Mouse (Mus musculus) heart, embryonic 14.5 days (tissue): ENCODE measurements around the gene Btrc. TPM values are rescaled to one million over a fixed set of nuclear protein-coding genes. Genes with fewer than 3 reads are reported as not detected.
A peak's percentile ranks its signal among the peaks of the same experiment; 100 is the strongest.

Experiments used
- ATAC-seq: fragments of 200-750 bp; cut with Nextera tagmentation; 2 replicates; pipeline ENCODE4 v1.8.0; 2017; ENCODE audit warnings: low read depth, moderate TSS enrichment; ENCODE audit not compliant: insufficient number of reproducible peaks, insufficient read depth, low FRiP score
- H3K27ac ChIP-seq, 2 experiments: fragments of 200-500 bp in 1 of 2; fragments of 300-500 bp in 1 of 2; sonication (generic) in 1 of 2; replicated peaks in 1 of 2; 2 replicates each; pipeline ENCODE4 v1.5.1; 2012 to 2014; ENCODE audit warnings: low read depth in 2 of 2, low read length in 2 of 2, control low read depth in 1 of 2, mild to moderate bottlenecking in 1 of 2, mixed read lengths in 1 of 2; ENCODE audit not compliant: control insufficient read depth in 1 of 2, insufficient read depth in 1 of 2
- H3K27me3 ChIP-seq: fragments of 300-500 bp; sonication (generic); 2 replicates; pipeline ENCODE4 v1.6.1; 2014; ENCODE audit warnings: mild to moderate bottlenecking, low read length, control low read depth; ENCODE audit not compliant: control insufficient read depth, insufficient read depth
- H3K36me3 ChIP-seq: fragments of 300-500 bp; sonication (generic); 2 replicates; pipeline ENCODE4 v1.6.1; 2014; ENCODE audit warnings: mild to moderate bottlenecking, control low read depth, low read length, mixed read lengths; ENCODE audit not compliant: control insufficient read depth, insufficient read depth
- H3K4me1 ChIP-seq, 2 experiments: fragments of 200-500 bp in 1 of 2; fragments of 300-500 bp in 1 of 2; sonication (generic) in 1 of 2; 2 replicates each; pipeline ENCODE4 v1.6.1; 2012 to 2014; ENCODE audit warnings: low read length in 2 of 2, control low read depth in 1 of 2, mixed read lengths in 1 of 2; ENCODE audit not compliant: control insufficient read depth in 2 of 2, insufficient read depth in 2 of 2
- H3K4me2 ChIP-seq: fragments of 300-500 bp; sonication (generic); 2 replicates; pipeline ENCODE4 v1.6.1; 2014; ENCODE audit warnings: mild to moderate bottlenecking, low read length
- H3K4me3 ChIP-seq, 2 experiments: fragments of 200-500 bp in 1 of 2; fragments of 300-500 bp in 1 of 2; sonication (generic) in 1 of 2; 2 replicates each; pipeline ENCODE4 v1.5.1; 2012 to 2014; ENCODE audit warnings: low read length in 2 of 2, mild to moderate bottlenecking in 2 of 2, control low read depth in 1 of 2, low read depth in 1 of 2, moderate library complexity in 1 of 2; ENCODE audit not compliant: control insufficient read depth in 1 of 2, insufficient read depth in 1 of 2
- H3K9ac ChIP-seq: fragments of 300-500 bp; sonication (generic); 2 replicates; pipeline ENCODE4 v1.6.1; 2014; ENCODE audit warnings: mild to moderate bottlenecking, low read length
- H3K9me3 ChIP-seq: fragments of 300-500 bp; sonication (generic); 2 replicates; pipeline ENCODE4 v1.6.1; 2016; ENCODE audit warnings: low read length, control low read depth; ENCODE audit not compliant: control insufficient read depth
- WGBS: fragments of 180-500 bp; shearing (Covaris S2); extraction: QIAGEN DNeasy Blood & Tissue Kit; methylation state at CpG from one replicate; pipeline ENCODE4 v1.1.7; 2014; 5-methylcytosine and 5-hydroxymethylcytosine counted together
- polyA plus RNA-seq: library from polyadenylated mRNA; unstranded; fragments of >200 nt; fragmentation: Nextera tagmentation; extraction: Ambion mirVana; gene quantifications from 2 replicates; pipeline ENCODE4 v1.2.1, GENCODE M21; 2014

Btrc gene
- polyA plus RNA-seq, 1 experiment from 2014 or later = 36.4 TPM

DNA sequence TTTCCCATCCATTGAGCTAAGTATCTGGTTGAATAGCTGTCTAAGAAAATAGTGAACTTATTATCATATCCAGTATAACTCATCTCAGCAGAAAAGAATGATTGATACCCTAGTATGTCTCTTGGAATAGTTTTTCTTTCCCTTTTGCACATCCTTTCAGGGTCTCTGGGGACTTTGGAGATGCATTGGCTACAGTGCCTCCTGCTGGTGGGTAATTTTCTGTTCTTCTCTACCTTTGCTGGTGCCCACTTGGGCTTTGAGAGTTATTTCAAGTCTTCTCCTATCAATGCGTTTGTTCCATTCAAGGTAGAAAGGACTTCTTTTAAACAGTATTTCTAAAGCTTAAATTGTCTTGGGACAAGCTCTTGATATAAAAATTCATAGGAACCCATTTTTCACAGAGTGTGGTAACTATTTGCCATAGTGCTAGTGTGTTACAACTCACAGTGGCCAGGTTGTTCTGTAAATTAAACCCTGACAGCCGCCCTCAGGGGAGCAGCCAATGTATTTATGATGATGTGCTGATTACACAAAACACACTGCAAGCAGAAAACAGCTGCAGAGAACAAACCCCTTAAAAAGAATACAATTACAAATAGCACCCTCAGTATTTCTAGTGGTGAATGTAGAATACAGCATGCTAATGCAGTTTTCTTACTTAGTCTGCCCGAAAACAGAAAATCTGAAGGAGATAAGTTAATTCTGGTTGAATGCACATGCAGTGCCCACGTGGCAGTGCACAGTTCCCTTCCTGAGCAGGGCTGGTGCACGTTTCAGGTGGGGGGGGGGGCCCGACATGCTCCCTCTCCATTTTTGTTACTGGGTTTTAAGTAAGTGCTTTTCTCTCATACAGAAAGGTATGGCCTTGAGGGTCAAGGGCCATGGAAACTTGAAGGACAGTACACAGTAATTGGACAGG, 75.7 kb downstream of the Btrc start:
- Histone ChIP-seq H3K9ac (no peak overlapping the region), H3K27ac (no peak overlapping the region; a peak in 1 of 4 replicates), H3K36me3 (peaks cover 3% of the 10 kb centered on the region; the same call in 1 of the 2 replicates), H3K4me1 (peaks cover 4 to 19% of the 10 kb centered on the region in 2 experiments; a peak in 3 of 4 replicates), H3K27me3 (no peaks in the 10 kb centered on the region), H3K4me3 (no peak overlapping the region), H3K4me2 (no peak overlapping the region), H3K9me3 (no peaks in the 10 kb centered on the region)
- no peak for ATAC-seq
- WGBS = 73% methylated on average over 6 of the region's 6 CpGs

DNA sequence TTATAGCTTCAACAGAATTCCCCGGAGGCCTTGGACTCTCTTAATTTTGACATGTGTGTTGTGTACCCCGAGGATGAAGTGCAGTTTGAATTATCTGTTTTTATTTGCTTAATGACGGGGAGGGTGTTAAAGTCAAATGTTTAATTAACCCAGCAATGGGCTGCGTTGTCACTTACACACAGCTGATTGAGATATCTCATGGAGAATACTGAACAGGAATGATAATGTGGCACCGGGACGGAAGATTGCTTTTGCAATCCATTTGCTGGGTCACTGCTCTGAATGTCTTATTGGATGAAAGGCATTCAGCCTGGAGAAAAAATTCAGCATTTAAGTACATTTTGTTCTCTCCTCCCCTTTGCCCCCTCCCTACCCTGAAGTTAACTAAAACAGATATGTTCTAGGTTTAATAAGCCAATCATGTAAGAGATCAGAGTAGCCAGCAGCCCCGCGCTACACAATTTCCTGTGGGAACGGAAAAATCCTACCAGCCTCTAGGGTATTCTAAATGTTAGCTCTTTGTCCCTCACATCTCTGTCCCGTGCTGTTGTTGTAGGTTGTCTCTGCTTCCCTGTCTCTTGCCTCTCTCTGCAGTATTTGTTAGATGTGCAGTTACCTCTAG, 77.1 kb downstream of the Btrc start:
- Histone ChIP-seq H3K9me3 (no peaks in the 10 kb centered on the region), H3K36me3 (peaks cover 3% of the 10 kb centered on the region; the same call in 1 of the 2 replicates), H3K4me1 (peaks cover 4 to 23% of the 10 kb centered on the region in 2 experiments; a peak in 3 of 4 replicates), H3K4me2 (peak overlapping the region; percentile 34), H3K27me3 (no peaks in the 10 kb centered on the region), H3K9ac (peak overlapping the region; percentile 2; the same call in 1 of the 2 replicates), H3K27ac (peak overlapping the region; percentile 2 to 34; a peak in 3 of 4 replicates), H3K4me3 (no peak overlapping the region)
- ATAC-seq = no peak
- WGBS = 50% methylated on average over 10 of the region's 10 CpGs

DNA sequence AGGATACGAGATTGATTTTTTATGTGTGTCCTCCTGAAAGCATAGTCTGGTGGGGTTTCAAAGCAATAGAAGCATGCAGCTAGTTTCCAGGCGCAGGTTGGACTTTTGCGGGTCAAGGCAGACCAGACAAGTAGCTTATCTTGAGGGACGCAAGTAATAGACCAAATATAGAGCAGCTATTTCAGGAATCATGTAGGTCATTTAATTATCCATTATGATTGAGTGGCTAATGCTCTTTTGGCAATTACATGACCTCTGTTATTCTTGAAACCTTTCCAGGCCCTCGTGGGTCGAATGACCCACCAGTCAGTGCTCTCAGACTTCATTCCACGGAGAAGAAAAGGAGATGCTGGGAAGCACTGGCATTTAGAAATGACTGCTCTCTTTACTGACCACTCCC, 78.2 kb downstream of the Btrc start:
- H3K9ac ChIP-seq = peak overlapping the region; percentile 2; the same call in 1 of the 2 replicates
- H3K27ac ChIP-seq = peak overlapping the region; percentile 61 to 89
- peak overlapping the region; percentile 34 for H3K4me2 ChIP-seq

DNA sequence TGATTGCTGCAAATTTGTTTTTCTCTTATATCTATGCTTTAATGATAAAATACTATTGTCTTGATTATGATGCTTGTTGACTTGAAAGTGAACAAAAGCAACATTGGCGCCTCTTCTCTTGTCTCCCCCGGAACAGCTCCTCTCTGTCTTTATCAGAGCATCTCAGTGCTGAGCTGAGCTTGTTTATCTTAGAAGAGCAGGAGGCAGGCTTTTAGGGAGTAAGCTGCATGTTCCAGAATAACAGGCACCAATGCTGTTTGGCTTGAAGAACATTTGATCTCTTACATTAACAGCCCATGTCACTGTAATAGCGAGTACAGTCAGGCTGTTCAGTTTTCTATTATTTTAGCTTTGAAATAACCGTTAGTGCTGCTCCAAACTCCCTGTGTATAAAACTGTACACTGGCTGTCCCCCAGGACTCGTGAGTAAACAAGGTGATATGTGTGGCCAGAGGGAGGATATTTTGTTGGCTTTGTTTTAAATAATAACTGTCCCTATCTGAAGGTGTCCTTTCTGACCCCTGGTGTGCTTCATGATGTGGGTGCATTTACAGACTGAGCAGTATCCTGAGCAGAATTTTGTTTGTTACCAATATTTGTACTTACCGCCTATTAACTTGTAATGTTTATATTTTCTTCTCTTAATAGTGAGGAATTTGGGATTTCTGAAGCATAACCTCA, 81.9 kb downstream of the Btrc start:
- H3K9ac ChIP-seq = no peak overlapping the region
- no peaks in the 10 kb centered on the region for H3K27me3 ChIP-seq
- whole genome bisulfite sequencing = 43% methylated on average over 6 of the region's 6 CpGs
- no peak overlapping the region for H3K4me3 ChIP-seq
- no peak for ATAC-seq
- H3K27ac ChIP-seq = no peak overlapping the region
- H3K4me2 ChIP-seq = no peak overlapping the region
- H3K36me3 ChIP-seq = no peaks in the 10 kb centered on the region
- H3K9me3 ChIP-seq = no peaks in the 10 kb centered on the region
- H3K4me1 ChIP-seq = peaks cover 4 to 21% of the 10 kb centered on the region in 2 experiments; a peak in 3 of 4 replicates

More for the DNA sequence above, 78.2 kb downstream of the Btrc start:
- Histone ChIP-seq H3K9me3 (no peaks in the 10 kb centered on the region), H3K36me3 (peaks cover 3% of the 10 kb centered on the region; the same call in 1 of the 2 replicates), H3K27me3 (no peaks in the 10 kb centered on the region), H3K4me3 (no peak overlapping the region), H3K4me1 (peaks cover 4 to 24% of the 10 kb centered on the region in 2 experiments; a peak in 3 of 4 replicates)
- ATAC-seq = no peak
- 13% methylated on average over 7 of the region's 7 CpGs for WGBS

- H3K4me3 ChIP-seq = no peak overlapping the region
- H3K4me1 ChIP-seq = peaks cover 2 to 10% of the 10 kb centered on the region in 2 experiments; a peak in 3 of 4 replicates
- H3K27ac ChIP-seq = no peak overlapping the region
- H3K4me2 ChIP-seq = no peak overlapping the region
- WGBS = 77% methylated on average over 7 of the region's 7 CpGs
- H3K36me3 ChIP-seq = no peaks in the 10 kb centered on the region
- H3K9ac ChIP-seq = no peak overlapping the region
- H3K9me3 ChIP-seq = no peaks in the 10 kb centered on the region
- no peaks in the 10 kb centered on the region for H3K27me3 ChIP-seq
- ATAC-seq = no peak
Observed at GRCm38 (mm10) chr19:45446631-45447030, 83.1 kb downstream of the Btrc start.

DNA sequence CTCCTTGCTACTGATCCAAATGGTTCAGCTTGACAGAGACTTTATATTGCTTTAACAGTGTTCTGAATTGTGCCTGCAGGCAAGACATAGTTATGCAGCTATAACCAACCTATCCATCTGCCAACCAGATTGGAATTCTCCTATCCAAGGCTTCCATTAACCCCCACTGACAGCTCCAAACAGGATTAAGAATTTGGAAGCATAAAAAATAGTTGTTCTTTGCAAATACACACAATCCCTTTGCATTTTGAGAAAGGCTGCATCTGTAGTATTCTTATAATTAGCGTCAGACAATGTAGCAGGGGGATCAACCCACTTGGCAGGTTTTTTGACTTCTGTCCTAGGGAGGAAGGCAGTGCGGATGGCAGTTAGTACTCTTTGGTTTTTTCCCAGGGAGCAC, 83.7 kb downstream of the Btrc start:
- Histone ChIP-seq H3K9ac (no peak overlapping the region), H3K27ac (no peak overlapping the region), H3K36me3 (no peaks in the 10 kb centered on the region), H3K4me1 (peaks cover 0 to 7% of the 10 kb centered on the region in 2 experiments; a peak in 2 of 4 replicates), H3K9me3 (no peaks in the 10 kb centered on the region), H3K27me3 (no peaks in the 10 kb centered on the region), H3K4me2 (no peak overlapping the region), H3K4me3 (no peak overlapping the region)
- WGBS = 89% methylated on average over 2 of the region's 2 CpGs
- ATAC-seq = no peak

GRCm38 (mm10) chr19:45447886-45448285, 84.4 kb downstream of the Btrc start:
- Histone ChIP-seq H3K36me3 (no peaks in the 10 kb centered on the region), H3K4me3 (no peak overlapping the region), H3K9ac (no peak overlapping the region), H3K9me3 (no peaks in the 10 kb centered on the region), H3K27me3 (no peaks in the 10 kb centered on the region), H3K27ac (no peak overlapping the region), H3K4me2 (no peak overlapping the region), H3K4me1 (peaks cover 0 to 7% of the 10 kb centered on the region in 2 experiments; a peak in 2 of 4 replicates)
- no peak for ATAC-seq
- WGBS = 95% methylated on average over 1 of the region's 1 CpGs
